Mouse (Mus musculus) fat pad, adult 2 months (tissue): ENCODE data around the gene Odf3.
"Not testable (repeated sequence)": the region's sequence is repeated elsewhere in the genome, so short reads cannot be mapped to it uniquely, and the experiment has no call there.

Experiments used
- DNase-seq: peaks from one replicate; pipeline ENCODE4 v3.0.0-alpha.2; 2011; ENCODE audit warnings: low read depth, low spot score; ENCODE audit errors: extremely low read depth

The Odf3 gene

DNA sequence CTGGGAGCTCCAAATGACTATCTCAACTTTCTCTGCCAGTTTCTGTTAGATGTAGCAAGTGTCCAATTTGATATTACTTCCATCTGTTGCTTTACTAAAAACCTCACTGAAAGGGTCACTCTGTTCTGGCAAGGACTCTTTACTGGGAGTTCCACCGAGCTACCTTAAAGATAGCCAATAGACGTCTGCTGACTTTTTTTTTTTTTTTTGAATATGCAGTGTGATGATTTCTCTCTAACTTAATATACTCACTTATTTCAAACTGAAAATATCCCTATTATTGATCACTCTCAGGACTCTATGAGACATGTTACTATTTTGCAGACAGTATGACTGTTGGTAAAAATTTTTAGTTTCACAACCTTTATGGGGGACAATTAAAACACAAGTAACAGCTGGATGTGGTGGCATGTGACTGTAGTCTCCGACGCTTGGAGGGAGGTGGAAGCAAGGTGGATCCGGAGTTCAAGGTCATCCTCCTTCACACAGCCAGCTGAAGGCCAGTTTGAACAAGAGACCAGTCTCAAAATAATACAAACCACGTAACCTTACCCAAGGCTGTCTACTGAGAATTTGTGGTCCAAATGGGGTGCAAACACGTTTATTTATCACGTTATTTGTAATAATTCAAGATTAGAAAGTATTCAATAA is 33.4 kb downstream of the Odf3 start:
- DNase-seq = no peak

DNA sequence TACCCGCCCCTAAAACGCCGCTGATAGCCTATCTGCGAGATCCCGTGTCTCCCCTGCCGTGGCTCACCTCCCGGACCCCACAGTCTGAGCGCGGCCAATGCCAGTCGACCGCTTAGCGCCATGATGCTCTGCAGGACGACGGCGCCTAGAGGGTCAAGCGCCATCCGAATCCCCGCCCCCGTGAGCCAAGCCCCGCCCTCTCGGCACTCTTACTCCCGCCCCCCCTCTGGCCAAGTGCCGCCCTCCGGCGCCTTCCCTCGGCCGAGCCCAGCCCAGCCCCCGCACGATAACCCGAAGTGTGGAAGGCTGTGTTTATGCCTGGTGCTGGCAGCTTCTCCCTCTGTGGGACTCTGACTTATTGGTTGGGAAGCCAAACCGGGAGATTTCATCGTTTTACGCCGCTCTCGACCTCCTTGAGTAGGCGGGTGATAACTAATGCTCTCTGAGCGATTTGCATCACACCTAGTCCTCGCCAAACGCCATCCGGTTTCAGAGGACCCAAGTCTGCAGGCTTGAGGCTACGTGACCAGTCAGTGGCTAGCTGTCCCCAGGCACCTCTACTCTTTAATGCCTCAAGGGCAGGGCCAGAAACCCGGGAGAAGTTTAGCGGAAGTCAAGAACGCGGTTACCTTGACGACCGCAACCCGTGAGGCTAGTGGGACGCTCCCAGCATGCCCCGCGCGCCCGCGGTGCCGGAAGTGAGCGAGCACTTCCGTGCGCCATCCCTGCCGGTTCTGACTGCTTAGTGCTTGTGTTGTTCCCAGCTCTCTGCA is 34.3 kb downstream of the Odf3 start, which contains the start of the genes Psmd13 and Sirt3:
Psmd13 (plus strand) TSS at position 273 of the 773 bp plus-strand sequence.
Sirt3 (minus strand) TSS at position 614 of the 773 bp plus-strand sequence.
- DNase-seq = no peak

DNA sequence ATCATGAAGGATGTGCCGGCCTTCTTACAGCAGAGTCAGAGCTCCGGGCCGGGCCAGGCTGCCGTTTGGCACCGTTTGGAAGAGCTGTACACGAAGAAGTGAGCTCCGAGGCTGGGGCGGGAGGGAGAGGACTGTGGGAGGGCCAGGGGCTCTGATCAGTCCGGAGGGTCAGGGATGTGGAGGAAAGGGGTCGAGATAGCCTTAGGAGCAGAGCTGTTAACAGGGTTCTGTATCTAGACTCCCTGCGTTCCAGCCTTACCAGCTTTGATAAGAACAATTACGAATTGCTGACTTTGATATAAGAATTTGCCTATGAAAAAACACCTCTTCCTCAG is 34.8 kb downstream of the Odf3 start:
- DNase-seq = no peak

DNA sequence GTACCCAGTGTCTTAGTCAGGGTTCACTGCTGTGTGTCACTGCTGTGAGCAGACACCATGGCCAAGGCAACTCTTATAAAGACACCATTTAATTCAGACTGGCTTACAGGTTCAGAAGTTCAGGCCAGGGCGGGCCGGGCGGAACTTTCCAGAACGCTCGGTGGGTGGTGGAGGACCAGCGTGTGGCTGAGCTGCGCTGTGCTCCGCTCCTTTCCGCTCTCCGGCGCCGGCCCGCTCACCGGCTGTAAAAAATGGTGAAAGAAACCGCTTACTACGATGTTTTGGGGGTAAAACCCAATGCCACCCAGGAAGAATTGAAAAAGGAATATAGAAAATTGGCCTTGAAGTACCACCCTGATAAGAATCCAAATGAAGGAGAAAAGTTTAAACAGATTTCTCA is 43.0 kb downstream of the Odf3 start:
- DNase-seq = not testable (repeated sequence)

DNA sequence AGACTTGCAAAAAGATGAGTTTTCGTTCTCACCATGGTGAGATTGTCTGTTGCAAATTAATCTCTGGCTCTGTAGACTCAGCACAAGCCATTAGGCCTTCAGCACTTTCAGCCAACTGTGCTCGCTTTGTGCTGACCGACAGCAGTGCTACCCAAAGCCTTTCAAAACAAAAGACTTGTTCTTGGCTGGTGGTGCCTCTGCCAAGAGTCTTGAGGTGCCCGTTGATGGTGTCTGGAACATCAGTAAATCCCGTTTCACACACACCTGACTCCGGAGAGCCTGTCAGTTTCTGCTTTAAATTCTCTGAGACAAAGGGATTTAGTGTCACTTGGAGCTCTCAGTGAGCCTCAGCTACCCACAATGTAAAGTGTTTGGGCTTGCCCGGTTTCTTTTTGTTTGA is 46.4 kb downstream of the Odf3 start:
- peak; percentile 92 for DNase-seq

DNA sequence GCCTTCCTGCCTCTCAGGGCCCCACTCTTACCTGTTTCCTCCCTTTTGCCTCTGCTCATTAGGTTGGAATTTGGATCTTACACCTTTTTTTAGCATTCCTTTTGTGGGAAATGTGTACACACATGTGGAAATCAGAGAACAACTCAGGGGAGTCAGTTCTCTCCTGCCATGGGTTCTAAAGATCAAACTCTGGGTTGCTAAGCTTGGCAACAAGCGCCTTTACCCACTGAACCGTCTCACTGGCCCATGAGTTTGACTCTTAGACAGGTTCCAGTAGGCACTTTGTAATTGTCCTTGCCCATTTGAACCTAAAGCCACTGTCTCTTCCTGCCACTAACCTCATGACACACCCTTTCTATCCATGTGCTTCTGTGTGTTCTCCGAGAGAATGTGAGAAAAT is 47.0 kb downstream of the Odf3 start:
- DNase-seq = no peak

DNA sequence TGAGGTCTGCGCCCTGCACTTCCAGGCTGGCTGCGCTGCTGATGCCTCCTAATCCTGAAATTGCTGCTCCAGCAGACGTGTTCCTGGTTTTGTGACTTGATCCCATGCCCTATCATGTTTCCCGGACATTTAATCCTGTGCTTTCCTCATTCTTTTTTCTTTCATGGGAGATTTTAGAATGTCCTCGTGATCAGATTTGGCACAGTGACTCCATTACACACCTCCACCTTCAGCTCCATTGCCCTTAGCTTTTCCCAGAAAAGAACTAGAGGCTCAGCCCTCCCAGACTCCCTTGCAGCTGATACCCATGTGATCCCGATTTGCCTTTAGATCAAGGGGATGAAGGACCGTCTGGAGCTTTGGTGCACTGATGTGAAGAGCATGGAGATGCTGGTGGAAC is 50.3 kb downstream of the Odf3 start:
- peak; percentile 58 for DNase-seq

DNA sequence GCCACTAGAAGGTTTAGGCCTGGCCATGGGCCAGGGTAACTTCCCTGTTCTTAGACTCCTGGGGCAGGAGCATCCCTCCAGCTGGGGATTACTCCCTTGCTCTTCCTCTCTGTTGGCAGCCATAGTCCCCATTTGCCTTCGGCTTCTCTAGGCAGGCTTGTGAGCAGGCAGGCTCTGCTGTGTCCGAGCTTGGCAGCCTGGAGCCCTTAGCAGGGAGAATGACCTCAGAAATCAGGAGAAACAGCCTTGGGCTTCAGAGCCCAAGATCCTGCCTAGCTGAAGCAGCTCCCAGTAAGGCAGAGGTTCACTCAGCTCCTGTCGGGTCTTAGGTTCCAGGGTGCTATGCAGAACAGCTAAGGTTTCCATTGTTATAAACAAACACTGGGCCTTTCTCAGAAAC is 51.5 kb downstream of the Odf3 start:
- peak; percentile 81 for DNase-seq

DNA sequence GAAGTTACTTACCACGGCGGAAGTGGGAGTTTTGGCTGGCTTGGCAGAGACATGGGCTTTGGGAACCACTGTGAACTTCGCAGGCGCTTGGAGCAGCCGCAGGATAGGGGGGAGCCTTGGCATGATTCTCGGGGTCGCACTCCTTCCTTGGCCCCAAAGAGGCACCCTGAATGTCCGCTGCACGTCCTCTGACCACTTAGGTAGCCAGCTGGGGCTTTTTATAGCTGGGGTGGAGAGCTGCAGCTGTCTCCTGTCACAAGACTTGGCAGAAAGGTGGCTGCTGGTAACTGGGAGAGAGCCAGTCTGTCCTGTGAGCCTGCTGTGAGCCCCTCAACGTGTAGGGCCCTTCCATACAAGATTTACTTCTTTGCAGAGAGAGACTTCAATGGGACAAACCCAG is 52.6 kb downstream of the Odf3 start, which contains the start of gene Cox8b:
Cox8b (minus strand) TSS at position 227 of the 400 bp plus-strand sequence.
- no peak for DNase-seq
